Mouse (Mus musculus) megakaryocyte, embryonic 14.5 days (primary cell): ENCODE results near the gene Myo1h.

Source experiments
- FLI1 ChIP-seq: IDR thresholded peaks from 2 replicates; pipeline ENCODE4 v1.6.1; 2012; ENCODE audit warnings: low read length, inconsistent platforms, mixed read lengths
- GATA1 ChIP-seq: IDR thresholded peaks from 3 replicates; pipeline ENCODE4 v1.6.1; 2012; ENCODE audit warnings: mixed read lengths, low read length, inconsistent platforms, borderline replicate concordance

- TF ChIP-seq FLI1 (no peak), GATA1 (no peak)
These were observed 83.6 kb downstream of the Myo1h start for GRCm38 (mm10) chr5:114372565-114372964.
